Mouse (Mus musculus) ES-E14 (cell line): ENCODE data around the gene Pigm. TPM values are rescaled to one million over a fixed set of nuclear protein-coding genes. Genes with fewer than 3 reads are reported as not detected.

Experiments used
- DNase-seq: peaks from one replicate; pipeline ENCODE4 v3.0.0-alpha.2; 2013; ENCODE audit warnings: low read depth, low spot score
- H3K27ac ChIP-seq: 2 replicates; pipeline ENCODE4 v1.5.1; 2012; ENCODE audit warnings: low read depth, mild to moderate bottlenecking, low read length, moderate library complexity, mixed read lengths; ENCODE audit not compliant: poor library complexity, insufficient read depth, severe bottlenecking
- H3K36me3 ChIP-seq: 2 replicates; pipeline ENCODE4 v1.6.1; 2012; ENCODE audit warnings: mild to moderate bottlenecking, low read length, moderate library complexity, mixed read lengths; ENCODE audit not compliant: control insufficient read depth, poor library complexity, insufficient read depth, severe bottlenecking
- H3K4me1 ChIP-seq, 2 experiments: fragments of 150-350 bp in 1 of 2; sonication (generic) in 1 of 2; 2 replicates each; pipeline ENCODE4 v1.6.1; 2012; ENCODE audit warnings: low read length in 2 of 2, mild to moderate bottlenecking in 1 of 2, mixed read lengths in 1 of 2; ENCODE audit not compliant: control insufficient read depth in 2 of 2, insufficient read depth in 2 of 2, poor library complexity in 1 of 2
- H3K4me3 ChIP-seq, 2 experiments: fragments of 150-350 bp in 1 of 2; sonication (generic) in 1 of 2; 2 replicates each; pipeline ENCODE4 v1.5.1; 2012; ENCODE audit warnings: low read length in 2 of 2, low read depth in 1 of 2, mild to moderate bottlenecking in 1 of 2, mixed read lengths in 1 of 2; ENCODE audit not compliant: insufficient read depth in 1 of 2, poor library complexity in 1 of 2, severe bottlenecking in 1 of 2
- H3K9ac ChIP-seq: 2 replicates; pipeline ENCODE4 v1.6.1; 2012; ENCODE audit warnings: low read depth, mild to moderate bottlenecking, low read length, mixed read lengths; ENCODE audit not compliant: poor library complexity, insufficient read depth, severe bottlenecking
- H3K9me3 ChIP-seq: fragments of 150-350 bp; sonication (generic); 2 replicates; pipeline ENCODE4 v1.6.1; 2012; ENCODE audit warnings: low read depth, mild to moderate bottlenecking, low read length; ENCODE audit not compliant: control insufficient read depth, insufficient read depth
- CHD2 ChIP-seq: IDR thresholded peaks from 2 replicates; pipeline ENCODE4 v1.6.1; 2014; ENCODE audit warnings: mild to moderate bottlenecking, low read depth, low read length, inconsistent platforms
- HCFC1 ChIP-seq: IDR thresholded peaks from 2 replicates; pipeline ENCODE4 v1.6.1; 2012; ENCODE audit warnings: low read length, inconsistent platforms, borderline replicate concordance; ENCODE audit not compliant: insufficient read depth
- MAFK ChIP-seq: IDR thresholded peaks from 2 replicates; pipeline ENCODE4 v1.6.1; 2014; ENCODE audit warnings: mild to moderate bottlenecking, low read depth, low read length, inconsistent platforms; ENCODE audit not compliant: insufficient read depth
- ZC3H11A ChIP-seq: IDR thresholded peaks from 2 replicates; pipeline ENCODE4 v1.6.1; 2012; ENCODE audit warnings: low read depth, mild to moderate bottlenecking, inconsistent platforms, low read length, borderline replicate concordance
- ZNF384 ChIP-seq: IDR thresholded peaks from 2 replicates; pipeline ENCODE4 v1.6.1; 2012; ENCODE audit warnings: low read depth, low read length, inconsistent platforms
- in situ Hi-C, 2 experiments: fragments of 600-800 bp; cut with MboI; formaldehyde crosslinking; loops; one replicate each; pipeline ENCODE4 v1.15.1; 2025; ENCODE audit warnings: low sequenced_read_pairs in 2 of 2, inconsistent platforms in 1 of 2; ENCODE audit not compliant: unreplicated experiment in 2 of 2
- total RNA-seq: library from RNA; depleted of rRNA; stranded (reverse); fragments of 300-350 nt; gene quantifications from 2 replicates; pipeline ENCODE4 v1.2.3, GENCODE M21; 2012

Gene Pigm
- total RNA-seq, 1 experiment, result 25.4 TPM

- H3K36me3 ChIP-seq, result no peaks in the 10 kb centered on the region
- TF ChIP-seq ZC3H11A, result no peak
- no peak for TF ChIP-seq ZNF384
- no peak for TF ChIP-seq CHD2
- no peak for TF ChIP-seq MAFK
- no peak for TF ChIP-seq HCFC1
- H3K9ac ChIP-seq, result peak overlapping the region; percentile 63; the same call in 1 of the 2 replicates
- peaks cover 0 to 6% of the 10 kb centered on the region in 2 experiments; a peak in 1 of 4 replicates for H3K4me1 ChIP-seq
- no peaks in the 10 kb centered on the region for H3K9me3 ChIP-seq
- peak overlapping the region; percentile 61 to 62 for H3K4me3 ChIP-seq
- DNase-seq, result peak; percentile 79
- H3K27ac ChIP-seq, result no peak overlapping the region
- in situ Hi-C loops, result no loop called here
Observed at GRCm38 (mm10) chr1:172368768-172369418, 7.5 kb upstream of the Pigm start.

GRCm38 (mm10) chr1:172376758-172377458 is 562 bp downstream of the Pigm start:
- DNase-seq, result no peak
- H3K4me1 ChIP-seq, result peaks cover 0 to 8% of the 10 kb centered on the region in 2 experiments; a peak in 1 of 4 replicates
- in situ Hi-C loops, result no loop called here
- H3K27ac ChIP-seq, result peak overlapping the region; percentile 28; the same call in 1 of the 2 replicates
- H3K9ac ChIP-seq, result peak overlapping the region; percentile 85
- no peaks in the 10 kb centered on the region; the same call in none of the 2 replicates for H3K36me3 ChIP-seq
- H3K9me3 ChIP-seq, result no peaks in the 10 kb centered on the region
- no peak for TF ChIP-seq ZC3H11A
- TF ChIP-seq HCFC1, result no peak
- no peak for TF ChIP-seq ZNF384
- TF ChIP-seq MAFK, result no peak
- TF ChIP-seq CHD2, result no peak
- peak overlapping the region; percentile 80 to 91 for H3K4me3 ChIP-seq

DNA sequence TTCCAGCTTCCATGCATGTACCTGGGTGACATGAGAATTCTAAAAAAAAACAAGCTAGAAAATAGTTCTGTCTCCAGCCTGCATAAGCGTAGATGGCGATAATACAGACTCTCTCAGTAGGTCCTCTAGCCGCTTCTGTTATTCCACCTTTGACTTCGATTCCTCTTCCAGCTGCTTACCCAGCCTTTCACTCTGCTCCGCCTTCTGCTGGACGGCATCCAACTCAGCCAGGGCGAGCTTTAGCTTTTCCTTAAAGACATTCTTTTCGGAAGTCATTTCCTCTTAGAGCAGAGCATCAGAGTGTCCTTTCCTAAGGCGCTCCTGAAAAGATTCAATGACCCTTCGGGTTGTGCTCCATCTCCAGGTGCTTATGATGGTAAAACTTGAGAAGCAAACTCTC is 3.7 kb downstream of the Pigm start:
- Histone ChIP-seq H3K4me1 (peaks cover 0 to 8% of the 10 kb centered on the region in 2 experiments; a peak in 1 of 4 replicates), H3K9ac (no peak overlapping the region), H3K27ac (no peak overlapping the region), H3K4me3 (no peak overlapping the region), H3K36me3 (no peaks in the 10 kb centered on the region; the same call in none of the 2 replicates), H3K9me3 (no peaks in the 10 kb centered on the region)
- no peak for DNase-seq
- in situ Hi-C loops, result no loop called here
- no peak for TF ChIP-seq ZNF384
- TF ChIP-seq MAFK, result no peak
- no peak for TF ChIP-seq ZC3H11A
- TF ChIP-seq HCFC1, result no peak
- no peak for TF ChIP-seq CHD2

- H3K36me3 ChIP-seq, result no peaks in the 10 kb centered on the region; the same call in none of the 2 replicates
- H3K9me3 ChIP-seq, result no peaks in the 10 kb centered on the region
- no peak overlapping the region for H3K4me3 ChIP-seq
- in situ Hi-C loops, result no loop called here
- no peak for DNase-seq
- H3K27ac ChIP-seq, result no peak overlapping the region
- peaks cover 0 to 8% of the 10 kb centered on the region in 2 experiments; a peak in 1 of 4 replicates for H3K4me1 ChIP-seq
- no peak for TF ChIP-seq MAFK
- no peak for TF ChIP-seq HCFC1
- TF ChIP-seq CHD2, result no peak
- TF ChIP-seq ZC3H11A, result no peak
- no peak for TF ChIP-seq ZNF384
- no peak overlapping the region for H3K9ac ChIP-seq
Observed at GRCm38 (mm10) chr1:172382090-172382489, 5.7 kb downstream of the Pigm start.
